Comparison of ENCODE assay signal across 12 mouse cellular contexts in the genomic region with DNA sequence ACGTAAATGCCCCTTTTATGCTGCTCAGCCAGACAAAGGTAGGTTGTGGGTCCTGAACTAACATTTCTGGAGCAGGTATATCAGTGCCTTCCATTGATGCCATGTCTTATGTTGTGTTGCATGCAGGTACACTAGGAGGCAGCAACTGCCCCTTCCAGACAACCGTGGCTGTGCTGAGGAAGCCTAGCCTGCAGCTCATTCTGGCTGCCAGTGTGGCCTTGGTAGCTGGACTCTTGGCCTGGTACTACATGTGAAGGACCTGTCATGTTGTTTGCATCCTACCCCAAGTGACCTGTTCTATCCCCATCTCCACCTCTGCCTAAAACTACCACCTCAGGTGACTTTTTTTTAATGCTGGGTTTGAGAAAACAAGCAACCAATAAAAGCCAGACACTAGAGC.
"Had no signal": no experiment of that assay in that cellular context is flagged by ENCODE, and none has a peak within 500 bp of the region (broad histone marks: within the 10 kb centered on the region; RNA-seq: fewer than 3 reads in every experiment).

No protein-coding gene starts in this region.

- ATAC-seq: midbrain, embryonic 13.5 days had no signal

- H3K27ac ChIP-seq: limb, embryonic 15.5 days; liver, embryonic 15.5 days; lung, embryonic 15.5 days; midbrain, embryonic 13.5 days; neural tube, embryonic 12.5 days; stomach, embryonic 15.5 days had no signal

- DNase-seq: kidney, adult 11 months; kidney, postnatal 10 days; layer of hippocampus, adult 9-11 months; layer of hippocampus, postnatal 36 days; retina, postnatal 1 day; thymus, postnatal 36 days had no signal

- H3K9me3 ChIP-seq: limb, embryonic 15.5 days; liver, embryonic 15.5 days; lung, embryonic 15.5 days; midbrain, embryonic 13.5 days; neural tube, embryonic 12.5 days; stomach, embryonic 15.5 days had no signal

- H3K4me1 ChIP-seq: limb, embryonic 15.5 days; liver, embryonic 15.5 days; lung, embryonic 15.5 days; midbrain, embryonic 13.5 days; neural tube, embryonic 12.5 days; stomach, embryonic 15.5 days had no signal

- H3K9ac ChIP-seq: limb, embryonic 15.5 days; liver, embryonic 15.5 days; lung, embryonic 15.5 days; midbrain, embryonic 13.5 days; neural tube, embryonic 12.5 days; stomach, embryonic 15.5 days had no signal

- H3K4me2 ChIP-seq: limb, embryonic 15.5 days; liver, embryonic 15.5 days; lung, embryonic 15.5 days; midbrain, embryonic 13.5 days; neural tube, embryonic 12.5 days; stomach, embryonic 15.5 days had no signal

- H3K27me3 ChIP-seq: limb, embryonic 15.5 days; liver, embryonic 15.5 days; lung, embryonic 15.5 days; midbrain, embryonic 13.5 days; neural tube, embryonic 12.5 days; stomach, embryonic 15.5 days had no signal

- H3K4me3 ChIP-seq: limb, embryonic 15.5 days; liver, embryonic 15.5 days; lung, embryonic 15.5 days; midbrain, embryonic 13.5 days; neural tube, embryonic 12.5 days; stomach, embryonic 15.5 days had no signal
